Mouse (Mus musculus) hindbrain, embryonic 12.5 days (tissue): ENCODE measurements at regions not wholly inside any gene's neighbourhood (a gene's known extent, or its start where the extent isn't known, plus 50 kb on each side); places are given as distances from the start of the nearest gene placed in this dataset.

Experiments
- ATAC-seq: fragments of 200-750 bp; cut with Nextera tagmentation; 2 replicates; pipeline ENCODE4 v1.8.0; 2017; ENCODE audit warnings: moderate TSS enrichment; ENCODE audit not compliant: low FRiP score
- H3K27ac ChIP-seq: fragments of 300-500 bp; sonication (generic); 2 replicates; pipeline ENCODE4 v1.5.1; 2016; ENCODE audit warnings: mild to moderate bottlenecking
- H3K27me3 ChIP-seq: fragments of 300-500 bp; sonication (generic); 2 replicates; pipeline ENCODE4 v1.6.1; 2016; ENCODE audit warnings: mild to moderate bottlenecking
- H3K36me3 ChIP-seq: fragments of 300-500 bp; sonication (generic); 2 replicates; pipeline ENCODE4 v1.6.1; 2016; ENCODE audit warnings: mild to moderate bottlenecking
- H3K4me1 ChIP-seq: fragments of 300-500 bp; sonication (generic); 2 replicates; pipeline ENCODE4 v1.6.1; 2016
- H3K4me2 ChIP-seq: fragments of 300-500 bp; sonication (generic); replicated peaks from 2 replicates; pipeline ENCODE4 v1.6.1; 2016; ENCODE audit warnings: mild to moderate bottlenecking
- H3K4me3 ChIP-seq: fragments of 300-500 bp; sonication (generic); 2 replicates; pipeline ENCODE4 v1.5.1; 2016; ENCODE audit warnings: mild to moderate bottlenecking
- H3K9ac ChIP-seq: fragments of 300-500 bp; sonication (generic); 2 replicates; pipeline ENCODE4 v1.6.1; 2016; ENCODE audit warnings: mild to moderate bottlenecking, moderate library complexity
- H3K9me3 ChIP-seq: fragments of 300-500 bp; sonication (generic); replicated peaks from 2 replicates; pipeline ENCODE4 v1.6.1; 2016; ENCODE audit warnings: mild to moderate bottlenecking
- WGBS: fragments of 180-500 bp; shearing (Covaris S2); methylation state at CpG from one replicate; pipeline ENCODE4 v1.1.7; 2016; 5-methylcytosine and 5-hydroxymethylcytosine counted together

GRCm38 (mm10) chr9:47054595-47054994, 56.1 kb downstream of the Gm4791 start:
- Histone ChIP-seq H3K4me2 (no peak overlapping the region), H3K4me1 (no peaks in the 10 kb centered on the region), H3K9ac (no peak overlapping the region), H3K27me3 (no peaks in the 10 kb centered on the region), H3K27ac (no peak overlapping the region), H3K4me3 (no peak overlapping the region), H3K36me3 (no peaks in the 10 kb centered on the region), H3K9me3 (peaks cover 5% of the 10 kb centered on the region)
- ATAC-seq = no peak
- 74% methylated on average over 10 of the region's 10 CpGs for WGBS

- Histone ChIP-seq H3K36me3 (no peaks in the 10 kb centered on the region), H3K27me3 (no peaks in the 10 kb centered on the region), H3K4me3 (no peak overlapping the region), H3K9me3 (no peaks in the 10 kb centered on the region), H3K4me1 (no peaks in the 10 kb centered on the region), H3K9ac (no peak overlapping the region), H3K27ac (no peak overlapping the region; the same call in 1 of the 2 replicates), H3K4me2 (no peak overlapping the region)
- ATAC-seq = no peak
- 65% methylated on average over 6 of the region's 6 CpGs for WGBS
These were observed 57.0 kb downstream of the Gm4791 start for GRCm38 (mm10) chr9:47055558-47055957.

GRCm38 (mm10) chr9:47059339-47060005, 60.9 kb downstream of the Gm4791 start:
- Histone ChIP-seq H3K9ac (no peak overlapping the region), H3K4me3 (no peak overlapping the region), H3K9me3 (no peaks in the 10 kb centered on the region), H3K36me3 (no peaks in the 10 kb centered on the region), H3K27me3 (no peaks in the 10 kb centered on the region), H3K4me2 (no peak overlapping the region), H3K27ac (no peak overlapping the region), H3K4me1 (no peaks in the 10 kb centered on the region)
- 71% methylated on average over 7 of the region's 7 CpGs for WGBS
- no peak for ATAC-seq

GRCm38 (mm10) chr9:47060757-47061156, 62.2 kb downstream of the Gm4791 start:
- H3K4me3 ChIP-seq = no peak overlapping the region
- no peak for ATAC-seq
- H3K9me3 ChIP-seq = no peaks in the 10 kb centered on the region
- H3K27ac ChIP-seq = no peak overlapping the region
- no peak overlapping the region for H3K4me2 ChIP-seq
- WGBS = 90% methylated on average over 2 of the region's 2 CpGs
- no peaks in the 10 kb centered on the region for H3K27me3 ChIP-seq
- H3K36me3 ChIP-seq = no peaks in the 10 kb centered on the region
- no peaks in the 10 kb centered on the region for H3K4me1 ChIP-seq
- no peak overlapping the region for H3K9ac ChIP-seq

GRCm38 (mm10) chr9:47062516-47062915, 64.0 kb downstream of the Gm4791 start:
- ATAC-seq = no peak

GRCm38 (mm10) chr9:47063751-47064150, 65.2 kb downstream of the Gm4791 start:
- H3K9ac ChIP-seq = no peak overlapping the region
- no peak for ATAC-seq
- no peaks in the 10 kb centered on the region for H3K4me1 ChIP-seq
- WGBS = 63% methylated on average over 5 of the region's 5 CpGs
- no peak overlapping the region for H3K27ac ChIP-seq
- H3K4me2 ChIP-seq = no peak overlapping the region
- H3K9me3 ChIP-seq = no peaks in the 10 kb centered on the region
- no peaks in the 10 kb centered on the region for H3K36me3 ChIP-seq
- H3K4me3 ChIP-seq = no peak overlapping the region
- H3K27me3 ChIP-seq = no peaks in the 10 kb centered on the region

More at GRCm38 (mm10) chr9:47062516-47062915, 64.0 kb downstream of the Gm4791 start:
- no peak overlapping the region for H3K9ac ChIP-seq
- no peak overlapping the region for H3K27ac ChIP-seq
- no peaks in the 10 kb centered on the region for H3K36me3 ChIP-seq
- WGBS = 83% methylated on average over 7 of the region's 7 CpGs
- H3K4me2 ChIP-seq = no peak overlapping the region
- H3K9me3 ChIP-seq = no peaks in the 10 kb centered on the region
- H3K27me3 ChIP-seq = no peaks in the 10 kb centered on the region
- H3K4me3 ChIP-seq = no peak overlapping the region
- H3K4me1 ChIP-seq = no peaks in the 10 kb centered on the region

- H3K4me2 ChIP-seq = no peak overlapping the region
- H3K4me3 ChIP-seq = no peak overlapping the region
- H3K9me3 ChIP-seq = no peaks in the 10 kb centered on the region
- peaks cover 6% of the 10 kb centered on the region for H3K4me1 ChIP-seq
- H3K9ac ChIP-seq = no peak overlapping the region
- H3K27me3 ChIP-seq = no peaks in the 10 kb centered on the region
- no peak overlapping the region for H3K27ac ChIP-seq
- no peaks in the 10 kb centered on the region for H3K36me3 ChIP-seq
- 71% methylated on average over 5 of the region's 5 CpGs for WGBS
- no peak for ATAC-seq
These were observed 66.0 kb downstream of the Gm4791 start for GRCm38 (mm10) chr9:47064463-47065032.

GRCm38 (mm10) chr9:47069436-47069835, 70.9 kb downstream of the Gm4791 start:
- 15% methylated on average over 5 of the region's 5 CpGs for WGBS
- Histone ChIP-seq H3K4me1 (peaks cover 12% of the 10 kb centered on the region), H3K9ac (no peak overlapping the region), H3K4me3 (no peak overlapping the region), H3K36me3 (no peaks in the 10 kb centered on the region), H3K4me2 (no peak overlapping the region), H3K27ac (peak overlapping the region; percentile 52; the same call in 1 of the 2 replicates), H3K27me3 (no peaks in the 10 kb centered on the region), H3K9me3 (no peaks in the 10 kb centered on the region)
- no peak for ATAC-seq

GRCm38 (mm10) chr9:47070958-47071357, 72.4 kb downstream of the Gm4791 start:
- 95% methylated on average over 5 of the region's 5 CpGs for WGBS
- Histone ChIP-seq H3K4me2 (no peak overlapping the region), H3K4me1 (peaks cover 24% of the 10 kb centered on the region), H3K27ac (no peak overlapping the region), H3K9ac (no peak overlapping the region), H3K27me3 (no peaks in the 10 kb centered on the region), H3K36me3 (no peaks in the 10 kb centered on the region), H3K4me3 (no peak overlapping the region), H3K9me3 (no peaks in the 10 kb centered on the region)
- no peak for ATAC-seq

GRCm38 (mm10) chr9:47076946-47077345, 78.4 kb downstream of the Gm4791 start:
- WGBS = 8% methylated on average over 6 of the region's 6 CpGs

GRCm38 (mm10) chr9:47077416-47077815, 78.9 kb downstream of the Gm4791 start:
- no peak overlapping the region for H3K9ac ChIP-seq
- no peak for ATAC-seq
- no peak overlapping the region for H3K27ac ChIP-seq
- H3K4me1 ChIP-seq = peaks cover 28% of the 10 kb centered on the region
- H3K4me3 ChIP-seq = no peak overlapping the region
- no peaks in the 10 kb centered on the region for H3K36me3 ChIP-seq
- WGBS = 27% methylated on average over 2 of the region's 2 CpGs
- no peak overlapping the region for H3K4me2 ChIP-seq
- no peaks in the 10 kb centered on the region for H3K9me3 ChIP-seq
- no peaks in the 10 kb centered on the region for H3K27me3 ChIP-seq

More at GRCm38 (mm10) chr9:47076946-47077345, 78.4 kb downstream of the Gm4791 start:
- H3K4me2 ChIP-seq = no peak overlapping the region
- H3K27me3 ChIP-seq = no peaks in the 10 kb centered on the region
- H3K4me1 ChIP-seq = peaks cover 28% of the 10 kb centered on the region
- no peaks in the 10 kb centered on the region for H3K9me3 ChIP-seq
- H3K27ac ChIP-seq = no peak overlapping the region
- no peaks in the 10 kb centered on the region for H3K36me3 ChIP-seq
- ATAC-seq = no peak
- H3K9ac ChIP-seq = no peak overlapping the region
- no peak overlapping the region for H3K4me3 ChIP-seq

GRCm38 (mm10) chr9:47077945-47078344, 79.4 kb downstream of the Gm4791 start:
- WGBS = 99% methylated on average over 3 of the region's 3 CpGs
- no peaks in the 10 kb centered on the region for H3K9me3 ChIP-seq
- no peak overlapping the region for H3K27ac ChIP-seq
- ATAC-seq = no peak
- no peaks in the 10 kb centered on the region for H3K36me3 ChIP-seq
- peaks cover 28% of the 10 kb centered on the region for H3K4me1 ChIP-seq
- H3K4me3 ChIP-seq = no peak overlapping the region
- H3K4me2 ChIP-seq = no peak overlapping the region
- H3K9ac ChIP-seq = no peak overlapping the region
- H3K27me3 ChIP-seq = no peaks in the 10 kb centered on the region

GRCm38 (mm10) chr9:47081407-47081806, 82.9 kb downstream of the Gm4791 start:
- peaks cover 16% of the 10 kb centered on the region for H3K4me1 ChIP-seq
- no peaks in the 10 kb centered on the region for H3K9me3 ChIP-seq
- no peaks in the 10 kb centered on the region for H3K36me3 ChIP-seq
- H3K27ac ChIP-seq = no peak overlapping the region
- H3K4me3 ChIP-seq = no peak overlapping the region
- H3K4me2 ChIP-seq = no peak overlapping the region
- no peak overlapping the region for H3K9ac ChIP-seq
- no peaks in the 10 kb centered on the region for H3K27me3 ChIP-seq
- no peak for ATAC-seq
- WGBS = 94% methylated on average over 6 of the region's 6 CpGs
